Comparison of ENCODE assay signal across 29 mouse cellular contexts in genomic region chr9:24512121-24512539, GRCm38 (mm10). TPM values are rescaled to one million over a fixed set of nuclear protein-coding genes. Genes with fewer than 3 reads are reported as not detected.
DNase-seq lines count a peak whose midpoint lies in the region; ATAC-seq and TF ChIP-seq lines count a peak whose summit lies in the region.
"Had no signal": no experiment of that assay in that cellular context is flagged by ENCODE, and none has a peak within 500 bp of the region (broad histone marks: within the 10 kb centered on the region; RNA-seq: fewer than 3 reads in every experiment).

No protein-coding gene starts in this region.

- TF ChIP-seq EP300 in lung, postnatal 0 days (IDR thresholded peaks at IDR 0.05), result no peak

- DNase-seq in lung, postnatal 0 days (ENCODE audit: low spot score), result peak; percentile 16
- no peak for DNase-seq in lung, adult 2 months
- no peak for DNase-seq in retina, embryonic 14.5 days (ENCODE audit: low spot score)
- no peak for DNase-seq in left cerebral cortex, adult 8-10 months (ENCODE audit: low spot score in 2 of 2)
- DNase-seq in kidney, postnatal 14 days, result no peak
- DNase-seq: adrenal gland, postnatal 10 days; B cell, adult 2 months; cerebellum, adult 11 months; cerebellum, adult 9-10 months; cerebellum, postnatal 36 days; embryo, embryonic 11 days; kidney, adult 11 months; kidney, postnatal 25 days; lung, postnatal 10 days; right cerebral cortex, postnatal 4 days had no signal

- H3K4me1 ChIP-seq in lung, postnatal 0 days (ENCODE audit: insufficient read depth, low read depth, low read length), result no peaks in the 10 kb centered on the region
- H3K4me1 ChIP-seq in lung, adult 2 months (ENCODE audit: control insufficient read depth, insufficient read depth, low read length), result no peaks in the 10 kb centered on the region
- H3K4me1 ChIP-seq: embryonic facial prominence, embryonic 12.5 days; forebrain, embryonic 10.5 days; heart, embryonic 10.5 days; midbrain, embryonic 10.5 days; midbrain, embryonic 15.5 days; neural tube, embryonic 12.5 days; stomach, embryonic 15.5 days had no signal

- no peaks in the 10 kb centered on the region for H3K27me3 ChIP-seq in lung, postnatal 0 days (replicated peaks; ENCODE audit: insufficient read depth, low read length)
- H3K27me3 ChIP-seq: embryonic facial prominence, embryonic 12.5 days; forebrain, embryonic 15.5 days; limb, embryonic 13.5 days; midbrain, embryonic 15.5 days; neural tube, embryonic 12.5 days; stomach, embryonic 15.5 days had no signal

- H3K36me3 ChIP-seq in lung, postnatal 0 days (ENCODE audit: insufficient read depth, low read length), result no peaks in the 10 kb centered on the region
- H3K36me3 ChIP-seq: embryonic facial prominence, embryonic 12.5 days; forebrain, embryonic 10.5 days; forebrain, embryonic 15.5 days; heart, embryonic 10.5 days; limb, embryonic 13.5 days; midbrain, embryonic 10.5 days; midbrain, embryonic 15.5 days; neural tube, embryonic 12.5 days; stomach, embryonic 15.5 days had no signal

- H3K4me3 ChIP-seq in lung, postnatal 0 days (ENCODE audit: low read depth, low read length), result no peak overlapping the region
- no peak overlapping the region for H3K4me3 ChIP-seq in lung, adult 2 months (replicated peaks; ENCODE audit: extremely low read depth, low read depth, low read length)
- H3K4me3 ChIP-seq: embryonic facial prominence, embryonic 12.5 days; forebrain, embryonic 10.5 days; forebrain, embryonic 15.5 days; heart, embryonic 10.5 days; left cerebral cortex, adult 2 months; limb, embryonic 13.5 days; midbrain, embryonic 10.5 days; midbrain, embryonic 15.5 days; neural tube, embryonic 12.5 days; stomach, embryonic 15.5 days had no signal

- H3K9me3 ChIP-seq in lung, postnatal 0 days (ENCODE audit: low read length), result no peaks in the 10 kb centered on the region
- H3K9me3 ChIP-seq: embryonic facial prominence, embryonic 12.5 days; forebrain, embryonic 10.5 days; forebrain, embryonic 15.5 days; heart, embryonic 10.5 days; limb, embryonic 13.5 days; midbrain, embryonic 10.5 days; midbrain, embryonic 15.5 days; neural tube, embryonic 12.5 days; stomach, embryonic 15.5 days had no signal

- ATAC-seq in lung, postnatal 0 days, result no peak
- peak; percentile 61 for ATAC-seq in common myeloid progenitor, adult 5-6 weeks (replicated peaks; ENCODE audit: low read depth, poor library complexity, severe bottlenecking)
- ATAC-seq in megakaryocyte, adult 5-6 weeks (ENCODE audit: poor library complexity, severe bottlenecking), result peak; percentile 76
- ATAC-seq: forebrain, embryonic 15.5 days; midbrain, embryonic 15.5 days had no signal

- H3K4me2 ChIP-seq in lung, postnatal 0 days (replicated peaks; ENCODE audit: low read depth, low read length), result no peak overlapping the region
- H3K4me2 ChIP-seq: embryonic facial prominence, embryonic 12.5 days; forebrain, embryonic 15.5 days; hindbrain, embryonic 14.5 days; limb, embryonic 13.5 days; midbrain, embryonic 15.5 days; neural tube, embryonic 12.5 days; stomach, embryonic 15.5 days had no signal

- 80% methylated on average over 5 of the region's 5 CpGs for WGBS in lung, postnatal 0 days
- 82% methylated on average over 5 of the region's 5 CpGs for WGBS in lung, adult 2 months

- no peak overlapping the region for H3K27ac ChIP-seq in lung, postnatal 0 days (ENCODE audit: low read length)
- H3K27ac ChIP-seq: embryonic facial prominence, embryonic 12.5 days; forebrain, embryonic 10.5 days; forebrain, embryonic 15.5 days; heart, embryonic 10.5 days; hindbrain, embryonic 14.5 days; left cerebral cortex, adult 2 months; limb, embryonic 13.5 days; macrophage; midbrain, embryonic 10.5 days; midbrain, embryonic 15.5 days; neural tube, embryonic 12.5 days; stomach, embryonic 15.5 days had no signal

- TF ChIP-seq POLR2A in lung, adult 2 months (IDR thresholded peaks at IDR 0.05; ENCODE audit: borderline replicate concordance, extremely low read depth, low read depth, low read length), result no peak

- H3K9ac ChIP-seq in lung, postnatal 0 days (replicated peaks; ENCODE audit: low read depth), result no peak overlapping the region
- H3K9ac ChIP-seq: embryonic facial prominence, embryonic 12.5 days; forebrain, embryonic 15.5 days; hindbrain, embryonic 14.5 days; limb, embryonic 13.5 days; midbrain, embryonic 15.5 days; neural tube, embryonic 12.5 days; stomach, embryonic 15.5 days had no signal

- no peak for TF ChIP-seq CTCF in lung, postnatal 0 days (IDR thresholded peaks at IDR 0.05)
- no peak for TF ChIP-seq CTCF in lung, adult 2 months (IDR thresholded peaks at IDR 0.05; ENCODE audit: insufficient read depth, low read length)

RNA-seq across cellular contexts. Expression of gene Dpy19l1, which starts 9.2 kb away (rescaled TPM):
- polyA plus RNA-seq in lung, postnatal 0 days (2015; fragmentation: Nextera tagmentation; extraction: Ambion mirVana), result 8.2 and 10.1 TPM in 2 replicates
- polyA plus RNA-seq in lung, adult 2 months (2012; rRNA removed), result 5.9 and 8.4 TPM in 2 replicates
- 69.0 and 74.7 TPM in 2 replicates for total RNA-seq in common myeloid progenitor, adult 5-6 weeks (2017)
- 69.0 and 75.6 TPM in 2 replicates for total RNA-seq in megakaryocyte, adult 5-6 weeks (2015)
- 95.8 and 98.4 TPM in 2 replicates for total RNA-seq in megakaryocyte, adult 5-6 weeks (2017)
- 10 to 100 TPM; 80.2 to 89.8 (median 88.1) TPM for total RNA-seq in left cerebral cortex, adult 8-10 months (2022)
